Mouse (Mus musculus): ENCODE results near the gene Sh3bgrl2. TPM values are rescaled to one million over a fixed set of nuclear protein-coding genes. Genes with fewer than 3 reads are reported as not detected.

The Sh3bgrl2 gene
- polyA plus RNA-seq (2014; fragmentation: Illumina TruSeq; extraction: RNeasy Lipid Tissue Mini Kit (QIAGEN cat#74804); ENCODE audit: low replicate concordance) = 25.4 TPM

GRCm38 (mm10) chr9:83547830-83548689 lies at the start of gene Sh3bgrl2:
Gene Sh3bgrl2 (plus strand): TSS chr9:83548327.

Other genes with a start within 250 kb of the Sh3bgrl2 start
- gene Lca5, start 107.2 kb upstream of the Sh3bgrl2 start, polyA plus RNA-seq (2014; fragmentation: Illumina TruSeq; extraction: RNeasy Lipid Tissue Mini Kit (QIAGEN cat#74804); ENCODE audit: low replicate concordance) = 0.63 TPM

Measured in small intestine, adult 10 weeks (tissue).